Mouse (Mus musculus) intestine, embryonic 14.5 days (tissue): ENCODE measurements at regions not wholly inside any gene's neighbourhood (a gene's known extent, or its start where the extent isn't known, plus 50 kb on each side); places are given as distances from the start of the nearest gene placed in this dataset.
A peak's percentile ranks its signal among the peaks of the same experiment; 100 is the strongest.

Experiments used
- ATAC-seq: fragments of 200-750 bp; cut with Nextera tagmentation; replicated peaks from 2 replicates; pipeline ENCODE4 v1.8.0; 2017; ENCODE audit warnings: low read depth, moderate number of reproducible peaks, moderate TSS enrichment, moderate library complexity; ENCODE audit not compliant: low FRiP score, low TSS enrichment
- DNase-seq: peaks from one replicate; pipeline ENCODE4 v3.0.0-alpha.2; 2018; ENCODE audit warnings: low spot score
- H3K27ac ChIP-seq: fragments of 300-500 bp; sonication (generic); 2 replicates; pipeline ENCODE4 v1.5.1; 2014; ENCODE audit warnings: low read depth, mild to moderate bottlenecking, control low read depth
- H3K27me3 ChIP-seq: fragments of 300-500 bp; sonication (generic); replicated peaks from 2 replicates; pipeline ENCODE4 v1.6.1; 2014; ENCODE audit warnings: low read length, control low read depth; ENCODE audit not compliant: control insufficient read depth, insufficient read depth
- H3K36me3 ChIP-seq: fragments of 300-500 bp; sonication (generic); 2 replicates; pipeline ENCODE4 v1.6.1; 2014; ENCODE audit warnings: low read length, control low read depth; ENCODE audit not compliant: control insufficient read depth, insufficient read depth
- H3K4me1 ChIP-seq: fragments of 300-500 bp; sonication (generic); replicated peaks from 2 replicates; pipeline ENCODE4 v1.6.1; 2014; ENCODE audit warnings: low read length, control low read depth, mixed read lengths; ENCODE audit not compliant: control insufficient read depth, insufficient read depth
- H3K4me2 ChIP-seq: fragments of 300-500 bp; sonication (generic); 2 replicates; pipeline ENCODE4 v1.6.1; 2014; ENCODE audit warnings: low read length
- H3K4me3 ChIP-seq: fragments of 300-500 bp; sonication (generic); 2 replicates; pipeline ENCODE4 v1.5.1; 2014; ENCODE audit warnings: low read depth, low read length, control low read depth, mixed read lengths
- H3K9ac ChIP-seq: fragments of 300-500 bp; sonication (generic); 2 replicates; pipeline ENCODE4 v1.6.1; 2014; ENCODE audit warnings: mild to moderate bottlenecking, low read length
- H3K9me3 ChIP-seq: fragments of 300-500 bp; sonication (generic); 2 replicates; pipeline ENCODE4 v1.6.1; 2016; ENCODE audit warnings: low read length, control low read depth; ENCODE audit not compliant: control insufficient read depth
- WGBS: fragments of 180-500 bp; shearing (Covaris S2); extraction: QIAGEN DNeasy Blood & Tissue Kit; methylation state at CpG from one replicate; pipeline ENCODE4 v1.1.7; 2014; 5-methylcytosine and 5-hydroxymethylcytosine counted together

DNA sequence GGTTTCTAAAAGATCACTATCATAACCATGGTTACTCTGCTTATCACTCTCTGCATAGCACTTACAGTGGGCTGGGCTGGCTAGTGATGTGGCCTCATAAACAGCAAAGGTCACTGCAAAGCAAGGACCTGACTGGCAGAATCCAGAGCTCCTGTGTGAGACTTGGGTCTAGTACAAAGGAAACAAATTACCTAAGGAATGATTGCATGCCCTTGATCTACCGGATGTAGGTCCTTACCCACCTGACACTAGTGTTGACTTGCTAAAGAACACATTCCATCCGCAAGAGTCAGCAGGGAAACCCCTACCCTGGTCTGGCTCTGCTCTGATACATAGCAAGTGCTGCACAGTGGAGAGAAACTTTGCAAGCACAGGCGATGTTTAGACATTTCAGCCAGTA is 297.0 kb upstream of the Jag1 start:
- Histone ChIP-seq H3K27me3 (no peaks in the 10 kb centered on the region), H3K36me3 (no peaks in the 10 kb centered on the region), H3K27ac (no peak overlapping the region), H3K9me3 (no peaks in the 10 kb centered on the region), H3K4me3 (no peak overlapping the region), H3K4me1 (no peaks in the 10 kb centered on the region), H3K4me2 (no peak overlapping the region), H3K9ac (no peak overlapping the region)
- DNase-seq (no peak), ATAC-seq (peak; percentile 55; the same call in 1 of the 2 replicates)
- WGBS: 40% methylated on average over 3 of the region's 3 CpGs

DNA sequence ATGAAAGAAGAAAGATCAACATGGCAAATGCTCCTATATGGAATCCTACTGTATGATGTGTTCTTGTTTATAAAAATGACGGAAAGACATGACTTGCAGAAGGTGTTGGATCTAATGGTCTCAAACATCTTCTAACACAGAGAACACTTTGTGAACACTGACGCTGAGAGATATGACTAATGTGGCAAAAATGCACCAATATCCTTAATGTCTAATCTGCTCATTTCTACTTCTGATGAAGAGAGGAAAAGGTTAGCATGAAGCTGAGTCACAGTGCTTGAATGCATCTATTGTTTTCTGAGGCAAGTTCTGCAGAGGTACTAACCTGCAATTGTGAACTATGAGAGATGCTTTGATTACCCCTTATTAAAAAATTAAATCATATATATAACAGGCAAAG is 293.2 kb upstream of the Jag1 start:
- H3K4me2 ChIP-seq: no peak overlapping the region
- DNase-seq (no peak), ATAC-seq (no peak)
- 78% methylated on average over 2 of the region's 2 CpGs for WGBS
- H3K9ac ChIP-seq: no peak overlapping the region
- H3K9me3 ChIP-seq: no peaks in the 10 kb centered on the region
- H3K27me3 ChIP-seq: no peaks in the 10 kb centered on the region
- H3K27ac ChIP-seq: no peak overlapping the region
- no peaks in the 10 kb centered on the region for H3K36me3 ChIP-seq
- no peak overlapping the region for H3K4me3 ChIP-seq
- no peaks in the 10 kb centered on the region for H3K4me1 ChIP-seq

DNA sequence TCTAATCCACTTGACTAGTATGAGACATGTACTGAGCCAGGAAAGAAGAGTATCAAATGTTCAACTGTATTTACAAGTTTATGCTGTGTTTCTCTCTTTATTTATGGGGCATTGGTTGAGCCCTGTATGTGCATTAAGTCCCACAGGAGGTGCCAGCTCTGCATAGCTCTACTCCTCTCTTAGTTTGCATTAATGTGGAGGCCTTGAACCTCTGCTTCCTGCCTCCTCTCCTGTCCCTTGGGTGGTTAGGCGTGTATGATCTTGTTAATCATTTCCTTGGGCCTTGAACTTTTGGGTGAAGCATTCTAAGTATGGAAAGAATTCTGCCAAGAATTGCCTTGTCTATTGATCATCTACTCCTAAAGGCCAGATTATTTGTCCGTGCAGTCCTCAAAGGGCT is 291.9 kb upstream of the Jag1 start:
- Histone ChIP-seq H3K4me3 (no peak overlapping the region), H3K27me3 (no peaks in the 10 kb centered on the region), H3K27ac (no peak overlapping the region), H3K9me3 (no peaks in the 10 kb centered on the region), H3K9ac (no peak overlapping the region), H3K36me3 (no peaks in the 10 kb centered on the region), H3K4me2 (no peak overlapping the region), H3K4me1 (no peaks in the 10 kb centered on the region)
- DNase-seq (no peak), ATAC-seq (no peak)
- WGBS: 74% methylated on average over 2 of the region's 2 CpGs

GRCm38 (mm10) chr2:137393486-137393885 is 277.0 kb upstream of the Jag1 start:
- 49% methylated on average over 4 of the region's 4 CpGs for WGBS
- H3K4me2 ChIP-seq: no peak overlapping the region

GRCm38 (mm10) chr2:137379816-137380215 is 263.4 kb upstream of the Jag1 start:
- Histone ChIP-seq H3K27ac (no peak overlapping the region), H3K9me3 (no peaks in the 10 kb centered on the region), H3K36me3 (no peaks in the 10 kb centered on the region), H3K4me2 (no peak overlapping the region), H3K9ac (no peak overlapping the region), H3K4me3 (no peak overlapping the region), H3K4me1 (no peaks in the 10 kb centered on the region), H3K27me3 (no peaks in the 10 kb centered on the region)
- WGBS: 93% methylated on average over 2 of the region's 2 CpGs
- DNase-seq (no peak), ATAC-seq (no peak)

More at GRCm38 (mm10) chr2:137393486-137393885, 277.0 kb upstream of the Jag1 start:
- Histone ChIP-seq H3K9me3 (no peaks in the 10 kb centered on the region), H3K36me3 (no peaks in the 10 kb centered on the region), H3K9ac (no peak overlapping the region), H3K27ac (no peak overlapping the region), H3K4me1 (no peaks in the 10 kb centered on the region), H3K27me3 (no peaks in the 10 kb centered on the region), H3K4me3 (no peak overlapping the region)
- DNase-seq (no peak), ATAC-seq (no peak)

- H3K4me1 ChIP-seq: no peaks in the 10 kb centered on the region
- no peaks in the 10 kb centered on the region for H3K36me3 ChIP-seq
- no peak for DNase-seq
- ATAC-seq: no peak
- H3K9ac ChIP-seq: no peak overlapping the region
- no peak overlapping the region for H3K27ac ChIP-seq
- H3K4me2 ChIP-seq: no peak overlapping the region
- no peak overlapping the region for H3K4me3 ChIP-seq
- no peaks in the 10 kb centered on the region for H3K9me3 ChIP-seq
- WGBS: 53% methylated on average over 5 of the region's 5 CpGs
- H3K27me3 ChIP-seq: no peaks in the 10 kb centered on the region
Observed at GRCm38 (mm10) chr2:137375346-137375745, 258.9 kb upstream of the Jag1 start.

DNA sequence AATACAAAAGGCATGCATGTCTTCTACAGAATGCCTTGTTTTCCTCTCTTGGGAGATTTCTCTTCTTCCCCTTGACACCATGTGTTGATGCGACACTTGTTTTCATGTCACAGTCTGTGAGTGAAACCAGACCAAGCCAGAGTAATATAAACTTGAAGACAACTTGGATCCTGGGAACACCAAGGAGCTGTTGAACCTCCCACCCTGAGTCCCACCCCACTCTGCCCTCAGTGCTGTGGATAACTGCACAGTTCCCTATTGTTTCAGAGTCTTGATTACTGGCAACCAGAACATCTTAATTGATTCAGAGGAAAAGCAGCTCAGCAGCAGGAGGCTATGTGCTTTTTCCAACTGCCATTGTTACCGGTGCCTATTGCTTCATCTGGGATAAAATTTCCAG is 254.6 kb upstream of the Jag1 start:
- H3K27ac ChIP-seq: no peak overlapping the region
- no peak overlapping the region for H3K4me2 ChIP-seq
- no peaks in the 10 kb centered on the region for H3K9me3 ChIP-seq
- WGBS: 51% methylated on average over 2 of the region's 2 CpGs
- ATAC-seq (no peak), DNase-seq (no peak)
- no peak overlapping the region for H3K4me3 ChIP-seq
- H3K9ac ChIP-seq: no peak overlapping the region
- no peaks in the 10 kb centered on the region for H3K4me1 ChIP-seq
- no peaks in the 10 kb centered on the region for H3K27me3 ChIP-seq
- no peaks in the 10 kb centered on the region for H3K36me3 ChIP-seq

DNA sequence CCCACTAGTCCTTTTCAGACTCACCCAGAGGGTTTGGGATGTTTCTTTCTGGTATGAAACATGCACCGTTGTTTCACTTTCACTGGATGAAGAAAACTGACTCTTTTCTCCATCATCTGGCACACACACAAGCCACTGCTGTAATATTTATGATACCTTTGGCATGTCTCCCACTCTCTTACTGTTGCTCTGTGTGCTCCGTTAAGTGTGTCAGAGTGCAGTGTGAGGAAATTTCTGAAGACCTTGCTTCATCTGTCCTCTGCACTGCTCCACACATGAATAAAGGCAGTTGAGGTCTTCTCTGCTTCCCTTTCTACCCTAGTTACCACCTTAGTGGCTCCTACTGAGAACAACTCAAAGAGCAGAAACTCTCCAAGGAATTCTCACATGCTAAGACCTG is 246.6 kb upstream of the Jag1 start:
- Histone ChIP-seq H3K9me3 (no peaks in the 10 kb centered on the region), H3K4me2 (no peak overlapping the region), H3K36me3 (no peaks in the 10 kb centered on the region), H3K27ac (no peak overlapping the region), H3K4me3 (no peak overlapping the region), H3K27me3 (no peaks in the 10 kb centered on the region), H3K4me1 (0 out of 2 replicates have a peak, but pooled peaks cover 3% of the 10 kb centered on the region), H3K9ac (no peak overlapping the region)
- 54% methylated on average over 2 of the region's 2 CpGs for WGBS
- DNase-seq: no peak
- no peak for ATAC-seq

- Histone ChIP-seq H3K9ac (no peak overlapping the region), H3K27me3 (no peaks in the 10 kb centered on the region), H3K4me2 (no peak overlapping the region), H3K36me3 (no peaks in the 10 kb centered on the region), H3K4me1 (no peaks in the 10 kb centered on the region), H3K4me3 (no peak overlapping the region), H3K9me3 (no peaks in the 10 kb centered on the region), H3K27ac (no peak overlapping the region)
- ATAC-seq (no peak), DNase-seq (no peak)
- 69% methylated on average over 13 of the region's 13 CpGs for WGBS
Observed at GRCm38 (mm10) chr2:137357181-137357738, 240.8 kb upstream of the Jag1 start.
